Mouse (Mus musculus) thymus, adult 2 months (tissue): ENCODE results near the gene Trdn. TPM values are rescaled to one million over a fixed set of nuclear protein-coding genes. Genes with fewer than 3 reads are reported as not detected.

Experiments
- DNase-seq: peaks from one replicate; pipeline ENCODE4 v3.0.0; 2021
- H3K27ac ChIP-seq: fragments of 200-500 bp; 2 replicates; pipeline ENCODE4 v1.5.1; 2012; ENCODE audit warnings: low read length, control low read depth; ENCODE audit not compliant: control insufficient read depth, insufficient read depth
- H3K27me3 ChIP-seq: fragments of 200-500 bp; 2 replicates; pipeline ENCODE4 v1.6.1; 2012; ENCODE audit warnings: mild to moderate bottlenecking, low read length, moderate library complexity, mixed read lengths; ENCODE audit not compliant: control insufficient read depth, insufficient read depth
- H3K36me3 ChIP-seq: fragments of 200-500 bp; 2 replicates; pipeline ENCODE4 v1.6.1; 2012; ENCODE audit warnings: mild to moderate bottlenecking, low read length, moderate library complexity; ENCODE audit not compliant: control insufficient read depth, insufficient read depth
- H3K4me1 ChIP-seq: fragments of 200-500 bp; replicated peaks from 2 replicates; pipeline ENCODE4 v1.6.1; 2012; ENCODE audit warnings: low read length; ENCODE audit not compliant: control insufficient read depth, insufficient read depth
- H3K4me3 ChIP-seq: fragments of 200-500 bp; 2 replicates; pipeline ENCODE4 v1.5.1; 2012; ENCODE audit warnings: mild to moderate bottlenecking, low read length, control low read depth, moderate library complexity; ENCODE audit not compliant: control insufficient read depth, insufficient read depth
- CTCF ChIP-seq: fragments of 200-500 bp; IDR thresholded peaks from 2 replicates; pipeline ENCODE4 v1.5.1; 2012; ENCODE audit warnings: mild to moderate bottlenecking, control low read depth, low read length, moderate library complexity, borderline replicate concordance; ENCODE audit not compliant: control insufficient read depth, poor library complexity, insufficient read depth; ENCODE audit errors: extremely low read depth
- POLR2A ChIP-seq: fragments of 200-500 bp; IDR thresholded peaks from 2 replicates; pipeline ENCODE4 v1.6.1; 2012; ENCODE audit warnings: mild to moderate bottlenecking, low read length, control low read depth, moderate library complexity; ENCODE audit not compliant: control insufficient read depth, poor library complexity, insufficient read depth; ENCODE audit errors: extremely low read depth
- WGBS: fragments of 180-500 bp; shearing (Covaris S2); methylation state at CpG from one replicate; pipeline ENCODE4 v1.1.7; 2018; 5-methylcytosine and 5-hydroxymethylcytosine counted together
- polyA plus RNA-seq: library from polyadenylated mRNA; depleted of rRNA; stranded (reverse); fragments of >200 nt; gene quantifications from 2 replicates; pipeline ENCODE4 v1.2.3, GENCODE M21; 2012; rRNA removed

The Trdn gene
- polyA plus RNA-seq, 1 experiment, result 2.2 TPM

DNA sequence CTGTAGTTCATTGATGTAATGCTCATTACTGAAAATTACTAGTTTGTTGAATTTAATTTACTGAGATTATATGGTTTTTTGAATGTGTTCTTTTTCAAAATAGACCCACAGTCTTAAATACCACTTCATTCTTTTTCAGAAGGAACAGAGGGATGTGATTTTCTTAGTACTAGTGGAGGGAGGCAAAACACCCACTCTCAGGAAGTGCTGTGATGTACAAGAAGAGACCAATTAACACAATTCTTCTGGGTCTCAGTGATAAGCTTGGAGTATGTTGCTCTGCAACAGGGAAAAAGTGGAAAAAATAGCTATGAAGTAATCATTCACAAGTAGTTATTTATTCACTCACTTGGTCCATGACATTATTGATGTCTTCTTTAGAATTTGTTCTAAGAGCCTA is 286.2 kb downstream of the Trdn start:
- no peaks in the 10 kb centered on the region for H3K4me1 ChIP-seq
- TF ChIP-seq CTCF (no peak), POLR2A (no peak)
- no peak overlapping the region for H3K27ac ChIP-seq
- DNase-seq, result no peak
- H3K36me3 ChIP-seq, result no peaks in the 10 kb centered on the region
- H3K4me3 ChIP-seq, result no peak overlapping the region
- no peaks in the 10 kb centered on the region for H3K27me3 ChIP-seq

DNA sequence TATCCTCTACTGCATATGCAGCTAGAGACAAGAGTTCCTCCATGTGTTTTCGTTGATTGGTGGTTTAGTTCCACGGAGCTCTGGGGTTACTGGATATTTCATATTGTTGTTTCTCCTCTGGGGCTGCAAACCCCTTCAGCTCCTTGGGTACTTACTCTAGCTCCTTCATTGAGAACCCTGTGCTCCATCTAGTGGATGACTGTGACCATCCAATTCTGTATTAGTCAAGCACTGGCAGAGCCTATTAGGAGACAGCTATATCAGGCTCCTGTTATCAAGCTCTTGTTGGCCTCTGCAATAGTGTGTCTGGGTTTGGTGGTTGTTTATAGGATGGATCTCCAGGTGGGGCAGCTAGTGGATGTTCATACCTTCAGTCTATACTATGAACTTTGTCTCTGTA is 290.2 kb downstream of the Trdn start:
- H3K4me3 ChIP-seq, result no peak overlapping the region
- no peak for TF ChIP-seq POLR2A
- no peak for TF ChIP-seq CTCF
- DNase-seq, result no peak
- WGBS, result 74% methylated on average over 2 of the region's 2 CpGs
- no peaks in the 10 kb centered on the region for H3K4me1 ChIP-seq
- H3K36me3 ChIP-seq, result no peaks in the 10 kb centered on the region
- no peaks in the 10 kb centered on the region for H3K27me3 ChIP-seq
- H3K27ac ChIP-seq, result no peak overlapping the region

DNA sequence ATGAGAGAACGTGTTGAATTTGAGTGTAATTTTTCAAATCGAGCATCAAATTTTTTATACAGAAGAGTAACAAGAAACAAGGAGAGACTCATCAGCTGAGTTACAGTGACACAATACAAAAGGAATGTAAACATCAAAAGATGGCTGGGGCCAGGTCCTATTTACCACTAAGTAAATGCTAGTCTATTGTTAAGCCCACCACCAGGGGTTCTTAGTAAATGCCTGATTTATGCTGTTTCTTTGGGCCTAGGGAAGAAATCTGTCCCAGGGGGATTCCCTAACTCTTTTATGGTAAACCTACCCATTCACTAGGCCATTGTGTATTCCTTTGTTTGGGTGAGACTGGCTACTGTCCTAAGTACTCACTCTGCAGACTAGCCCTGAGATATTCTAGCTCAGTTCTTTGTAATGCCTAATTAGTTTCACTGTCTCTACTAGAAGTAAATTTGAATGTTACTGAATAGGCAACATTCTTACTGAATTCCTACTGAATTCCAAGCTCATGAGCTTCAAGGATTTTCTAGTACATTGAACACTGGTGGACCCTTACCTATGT is 295.2 kb downstream of the Trdn start:
- H3K4me3 ChIP-seq, result no peak overlapping the region
- H3K36me3 ChIP-seq, result no peaks in the 10 kb centered on the region
- no peaks in the 10 kb centered on the region for H3K4me1 ChIP-seq
- no peak for DNase-seq
- H3K27ac ChIP-seq, result no peak overlapping the region
- no peaks in the 10 kb centered on the region for H3K27me3 ChIP-seq
- 83% methylated on average over 2 of the region's 2 CpGs for WGBS
- no peak for TF ChIP-seq CTCF
- TF ChIP-seq POLR2A, result no peak

Other genes starting within 250 kb of the Trdn start
- not detected in 2 replicates for gene Nkain2, start 190.1 kb upstream of the Trdn start, polyA plus RNA-seq